Mouse (Mus musculus) MEL (cell line): ENCODE measurements around the gene Frs2. TPM values are rescaled to one million over a fixed set of nuclear protein-coding genes. Genes with fewer than 3 reads are reported as not detected.

Source experiments
- DNase-seq: peaks from one replicate; pipeline ENCODE4 v3.0.0; 2011; ENCODE audit warnings: low read depth, low spot score
- H3K27ac ChIP-seq: 2 replicates; pipeline ENCODE4 v1.5.1; 2012; ENCODE audit warnings: low read depth, mild to moderate bottlenecking, control low read depth, low read length, moderate library complexity; ENCODE audit not compliant: control insufficient read depth
- H3K27me3 ChIP-seq, 2 experiments: fragments of 150-350 bp in 1 of 2; sonication (generic) in 1 of 2; 2 replicates each; pipeline ENCODE4 v1.6.1; 2012; ENCODE audit warnings: low read length in 2 of 2, mild to moderate bottlenecking in 2 of 2, improper control_type of control experiment in 1 of 2, moderate library complexity in 1 of 2; ENCODE audit not compliant: insufficient read depth in 2 of 2, control insufficient read depth in 1 of 2
- H3K36me3 ChIP-seq, 2 experiments: 2 replicates each; pipeline ENCODE4 v1.6.1; 2012 to 2014; ENCODE audit warnings: low read length in 2 of 2, improper control_type of control experiment in 1 of 2, inconsistent platforms in 1 of 2, mild to moderate bottlenecking in 1 of 2; ENCODE audit not compliant: insufficient read depth in 2 of 2, control insufficient read depth in 1 of 2
- H3K4me1 ChIP-seq, 2 experiments: fragments of 150-350 bp in 1 of 2; sonication (generic) in 1 of 2; 2 replicates each; pipeline ENCODE4 v1.6.1; 2012; ENCODE audit warnings: low read length in 2 of 2, improper control_type of control experiment in 1 of 2, mild to moderate bottlenecking in 1 of 2; ENCODE audit not compliant: insufficient read depth in 2 of 2, control insufficient read depth in 1 of 2
- H3K4me3 ChIP-seq, 2 experiments: fragments of 150-350 bp in 1 of 2; sonication (generic) in 1 of 2; 2 replicates each; pipeline ENCODE4 v1.5.1; 2012; ENCODE audit warnings: low read depth in 2 of 2, low read length in 2 of 2, mild to moderate bottlenecking in 2 of 2, moderate library complexity in 2 of 2, control low read depth in 1 of 2, improper control_type of control experiment in 1 of 2; ENCODE audit not compliant: control insufficient read depth in 1 of 2, insufficient read depth in 1 of 2
- H3K79me2 ChIP-seq: 2 replicates; pipeline ENCODE4 v1.6.1; 2012; ENCODE audit warnings: mild to moderate bottlenecking, low read length, moderate library complexity; ENCODE audit not compliant: control insufficient read depth, poor library complexity, insufficient read depth
- H3K9ac ChIP-seq: 2 replicates; pipeline ENCODE4 v1.6.1; 2012; ENCODE audit warnings: low read depth, mild to moderate bottlenecking, control low read depth, low read length, moderate library complexity; ENCODE audit not compliant: control insufficient read depth, poor library complexity, severe bottlenecking
- H3K9me3 ChIP-seq: fragments of 150-350 bp; sonication (generic); replicated peaks from 2 replicates; pipeline ENCODE4 v1.6.1; 2012; ENCODE audit warnings: mild to moderate bottlenecking, low read length, improper control_type of control experiment, moderate library complexity; ENCODE audit not compliant: insufficient read depth
- BHLHE40 ChIP-seq: IDR thresholded peaks from 2 replicates; pipeline ENCODE4 v1.6.1; 2012; ENCODE audit warnings: low read depth, mild to moderate bottlenecking, inconsistent platforms, low read length, improper control_type of control experiment, borderline replicate concordance
- E2F4 ChIP-seq: IDR thresholded peaks from 2 replicates; pipeline ENCODE4 v1.6.1; 2011; ENCODE audit warnings: low read depth, low read length, improper control_type of control experiment, borderline replicate concordance
- ELF1 ChIP-seq: IDR thresholded peaks from 2 replicates; pipeline ENCODE4 v1.6.1; 2014; ENCODE audit warnings: low read depth, mild to moderate bottlenecking, inconsistent platforms, low read length, improper control_type of control experiment, moderate library complexity
- EP300 ChIP-seq, 2 experiments: IDR thresholded peaks; 2 replicates each; pipeline ENCODE4 v1.6.1; 2011; ENCODE audit warnings: improper control_type of control experiment in 2 of 2, low read length in 2 of 2, low read depth in 1 of 2, mild to moderate bottlenecking in 1 of 2
- ETS1 ChIP-seq: IDR thresholded peaks from 2 replicates; pipeline ENCODE4 v1.6.1; 2012; ENCODE audit warnings: low read depth, mild to moderate bottlenecking, inconsistent platforms, low read length, improper control_type of control experiment, moderate library complexity
- GATA1 ChIP-seq: IDR thresholded peaks from 2 replicates; pipeline ENCODE4 v1.6.1; 2011; ENCODE audit warnings: low read depth, low read length, improper control_type of control experiment
- HCFC1 ChIP-seq: IDR thresholded peaks from 2 replicates; pipeline ENCODE4 v1.6.1; 2012; ENCODE audit warnings: low read depth, mild to moderate bottlenecking, inconsistent platforms, low read length, improper control_type of control experiment, moderate library complexity
- KAT2A ChIP-seq: conservative IDR thresholded peaks from 2 replicates; pipeline ENCODE4 v1.6.1; 2012; ENCODE audit warnings: low read depth, low read length, improper control_type of control experiment, inconsistent platforms
- MAFK ChIP-seq: IDR thresholded peaks from 2 replicates; pipeline ENCODE4 v1.6.1; 2011; ENCODE audit warnings: low read depth, mild to moderate bottlenecking, low read length, improper control_type of control experiment, borderline replicate concordance
- MAX ChIP-seq: IDR thresholded peaks from 2 replicates; pipeline ENCODE4 v1.6.1; 2011; ENCODE audit warnings: low read length, improper control_type of control experiment
- MAZ ChIP-seq: IDR thresholded peaks from 2 replicates; pipeline ENCODE4 v1.6.1; 2012; ENCODE audit warnings: low read depth, mild to moderate bottlenecking, inconsistent platforms, low read length, improper control_type of control experiment
- MEF2A ChIP-seq: IDR thresholded peaks from 2 replicates; pipeline ENCODE4 v1.6.1; 2014; ENCODE audit warnings: low read depth, mild to moderate bottlenecking, inconsistent platforms, low read length, improper control_type of control experiment; ENCODE audit not compliant: poor library complexity, insufficient replicate concordance, severe bottlenecking; ENCODE audit errors: extremely low read depth
- MXI1 ChIP-seq: IDR thresholded peaks from 2 replicates; pipeline ENCODE4 v1.6.1; 2011; ENCODE audit warnings: mild to moderate bottlenecking, low read depth, low read length, improper control_type of control experiment
- MYC ChIP-seq: IDR thresholded peaks from 2 replicates; pipeline ENCODE4 v1.6.1; 2011; ENCODE audit warnings: low read depth, mild to moderate bottlenecking, low read length, improper control_type of control experiment, moderate library complexity
- POLR2A ChIP-seq, 2 experiments: IDR thresholded peaks; 2 replicates each; pipeline ENCODE4 v1.6.1; 2011 to 2012; ENCODE audit warnings: low read length in 2 of 2, mild to moderate bottlenecking in 2 of 2, control low read depth in 1 of 2, improper control_type of control experiment in 1 of 2, low read depth in 1 of 2, moderate library complexity in 1 of 2; ENCODE audit not compliant: control insufficient read depth in 1 of 2, insufficient read depth in 1 of 2, poor library complexity in 1 of 2
- POLR2AphosphoS2 ChIP-seq: IDR thresholded peaks from 2 replicates; pipeline ENCODE4 v1.6.1; 2011; ENCODE audit warnings: low read length, improper control_type of control experiment
- RCOR1 ChIP-seq: IDR thresholded peaks from 2 replicates; pipeline ENCODE4 v1.6.1; 2012; ENCODE audit warnings: low read depth, mild to moderate bottlenecking, inconsistent platforms, low read length, improper control_type of control experiment
- SIN3A ChIP-seq: IDR thresholded peaks from 2 replicates; pipeline ENCODE4 v1.6.1; 2012; ENCODE audit warnings: low read length, improper control_type of control experiment, inconsistent platforms
- SMC3 ChIP-seq: IDR thresholded peaks from 2 replicates; pipeline ENCODE4 v1.6.1; 2011; ENCODE audit warnings: low read depth, low read length, improper control_type of control experiment
- TAL1 ChIP-seq: IDR thresholded peaks from 2 replicates; pipeline ENCODE4 v1.6.1; 2012; ENCODE audit warnings: mild to moderate bottlenecking, inconsistent platforms, low read length, moderate library complexity, mixed read lengths
- TBP ChIP-seq: IDR thresholded peaks from 2 replicates; pipeline ENCODE4 v1.8.0; 2011; ENCODE audit warnings: low read depth, low read length, improper control_type of control experiment
- TCF12 ChIP-seq: IDR thresholded peaks from 2 replicates; pipeline ENCODE4 v1.6.1; 2014; ENCODE audit warnings: low read depth, mild to moderate bottlenecking, inconsistent platforms, low read length, improper control_type of control experiment, moderate library complexity
- USF1 ChIP-seq: IDR thresholded peaks from 2 replicates; pipeline ENCODE4 v1.6.1; 2014; ENCODE audit warnings: low read depth, mild to moderate bottlenecking, inconsistent platforms, low read length, improper control_type of control experiment, moderate library complexity
- ZMIZ1 ChIP-seq: IDR thresholded peaks from 2 replicates; pipeline ENCODE4 v1.6.1; 2012; ENCODE audit warnings: low read depth, mild to moderate bottlenecking, inconsistent platforms, low read length, improper control_type of control experiment, moderate library complexity
- ZNF384 ChIP-seq: IDR thresholded peaks from 2 replicates; pipeline ENCODE4 v1.6.1; 2012; ENCODE audit warnings: low read depth, mild to moderate bottlenecking, inconsistent platforms, low read length, improper control_type of control experiment
- polyA plus RNA-seq, 2 experiments: library from polyadenylated mRNA; stranded (reverse) in 1 of 2; unstranded in 1 of 2; fragments of >175 nt in 1 of 2; fragments of >200 nt in 1 of 2; gene quantifications; 2 replicates each; pipeline versions ENCODE4 v1.2.1 to v1.2.4; 2012; ENCODE audit warnings: low replicate concordance in 2 of 2, low read depth in 1 of 2; ENCODE audit not compliant: insufficient read length in 2 of 2, insufficient read depth in 1 of 2, missing spikeins in 1 of 2
- total RNA-seq: library from RNA; depleted of rRNA; stranded (reverse); fragments of 300-350 nt; gene quantifications from 2 replicates; pipeline ENCODE4 v1.2.3, GENCODE M21; 2012

The Frs2 gene
- total and polyA plus RNA-seq, 3 experiments = 6.7 to 129 (median 11.8) TPM

DNA sequence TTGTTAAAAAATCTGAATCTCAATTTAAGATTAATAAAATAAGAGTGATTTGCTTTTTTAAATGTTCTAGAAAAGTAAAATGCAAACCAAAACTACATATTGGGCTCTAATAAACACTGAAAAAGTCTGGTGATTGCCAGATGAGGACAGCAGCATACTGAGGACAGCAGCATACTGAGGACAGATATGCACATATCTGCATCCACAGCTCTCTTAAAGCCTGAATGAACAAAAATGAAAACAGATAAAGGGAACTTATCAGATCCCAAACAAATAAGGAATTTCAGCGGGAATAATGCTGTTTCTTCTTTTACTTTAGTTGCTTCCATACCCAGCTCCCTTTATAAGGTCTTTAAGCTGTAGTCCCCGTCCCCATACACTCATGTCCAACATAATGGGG, 19.6 kb downstream of the Frs2 start:
- peaks cover 2 to 18% of the 10 kb centered on the region in 2 experiments for H3K36me3 ChIP-seq
- peaks cover 18% of the 10 kb centered on the region for H3K79me2 ChIP-seq
- H3K9me3 ChIP-seq = no peaks in the 10 kb centered on the region
- peaks cover 15 to 18% of the 10 kb centered on the region in 2 experiments for H3K4me1 ChIP-seq
- no peaks in the 10 kb centered on the region for H3K27me3 ChIP-seq
- H3K4me3 ChIP-seq = no peak overlapping the region
- DNase-seq = no peak
- no peak for TF ChIP-seq HCFC1
- no peak for TF ChIP-seq MXI1
- TF ChIP-seq ZNF384 = no peak
- TF ChIP-seq EP300 (IDR thresholded peaks at IDR 0.05; ENCODE audit: low read depth in 1 of 2, low read length in 2 of 2) = peak in 1 of 2 experiments; percentile 21; a peak in 2 of 4 replicates
- TF ChIP-seq GATA1 = peak; percentile 60; the same call in 1 of the 2 replicates
- peak; percentile 54; the same call in 1 of the 2 replicates for TF ChIP-seq TCF12
- no peak for TF ChIP-seq POLR2A (IDR thresholded peaks at IDR 0.05; ENCODE audit: control insufficient read depth in 1 of 2, insufficient read depth in 1 of 2, low read depth in 1 of 2, low read length in 2 of 2, poor library complexity in 1 of 2)
- no peak for TF ChIP-seq MAX
- TF ChIP-seq POLR2AphosphoS2 = no peak
- no peak for TF ChIP-seq E2F4
- no peak overlapping the region for H3K27ac ChIP-seq
- no peak overlapping the region for H3K9ac ChIP-seq

DNA sequence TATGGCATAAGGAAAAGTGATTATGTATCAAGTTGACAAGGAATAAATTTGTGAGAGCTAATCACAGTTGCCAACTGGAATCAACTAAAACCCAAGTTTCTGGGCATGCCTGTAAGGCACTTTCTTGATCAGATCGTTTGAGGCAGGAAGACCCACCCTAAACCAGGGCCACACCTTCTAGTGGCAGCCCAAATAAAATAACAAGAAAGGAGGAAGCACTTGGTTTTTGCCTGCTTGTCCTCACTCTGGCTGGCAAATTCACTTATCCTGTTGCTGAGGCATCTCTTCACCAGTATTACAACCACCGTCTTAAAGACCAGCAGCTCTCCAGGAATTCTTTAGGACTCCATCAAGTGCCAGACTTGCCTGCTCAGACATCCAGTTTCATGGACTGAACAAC, 20.9 kb downstream of the Frs2 start:
- Histone ChIP-seq H3K27ac (peak overlapping the region; percentile 57), H3K36me3 (peaks cover 2 to 18% of the 10 kb centered on the region in 2 experiments)

DNA sequence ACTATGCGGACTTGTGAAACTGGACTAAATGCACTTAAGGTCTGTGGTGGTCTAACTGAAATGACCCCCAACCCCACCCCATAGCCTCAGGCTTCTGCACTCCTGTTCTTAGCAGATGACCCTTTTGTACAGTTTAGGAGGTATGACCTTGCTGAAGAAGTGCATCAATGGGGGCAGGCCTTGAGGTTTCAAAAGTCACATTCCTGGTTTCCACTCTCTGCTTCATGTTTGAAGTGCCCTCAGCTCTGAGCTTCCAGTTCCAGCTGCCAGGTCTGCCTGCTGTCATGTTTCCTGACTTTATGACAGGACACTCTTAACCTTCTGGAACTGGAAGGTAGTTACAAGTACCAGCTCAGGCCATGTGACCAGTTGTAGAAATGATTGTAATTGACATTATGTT, 21.6 kb downstream of the Frs2 start:
- Histone ChIP-seq H3K9me3 (no peaks in the 10 kb centered on the region), H3K4me1 (peaks cover 15 to 18% of the 10 kb centered on the region in 2 experiments), H3K27me3 (no peaks in the 10 kb centered on the region), H3K4me3 (no peak overlapping the region), H3K9ac (no peak overlapping the region), H3K79me2 (peaks cover 21% of the 10 kb centered on the region), H3K27ac (no peak overlapping the region), H3K36me3 (peaks cover 0 to 18% of the 10 kb centered on the region in 2 experiments; a peak in 3 of 4 replicates)
- no peak for DNase-seq
- TF ChIP-seq MAFK (no peak), EP300 (IDR thresholded peaks at IDR 0.05; ENCODE audit: low read depth in 1 of 2, low read length in 2 of 2) (no peak), ZMIZ1 (no peak), KAT2A (no peak), USF1 (no peak), TAL1 (no peak), MYC (no peak), MXI1 (no peak), MAZ (no peak), E2F4 (no peak), TCF12 (no peak), BHLHE40 (no peak), SMC3 (no peak), ETS1 (no peak), POLR2A (IDR thresholded peaks at IDR 0.05; ENCODE audit: control insufficient read depth in 1 of 2, insufficient read depth in 1 of 2, low read depth in 1 of 2, low read length in 2 of 2, poor library complexity in 1 of 2) (no peak)

More for the DNA sequence above, 20.9 kb downstream of the Frs2 start:
- peak; percentile 76 for DNase-seq
- TF ChIP-seq GATA1 (0 out of 2 replicates have a peak, but pooled peaks have one; percentile 22), EP300 (IDR thresholded peaks at IDR 0.05; ENCODE audit: low read depth in 1 of 2, low read length in 2 of 2) (peak; percentile 15 to 41; a peak in 1 of 4 replicates), ELF1 (peak; percentile 37; the same call in 1 of the 2 replicates), POLR2A (IDR thresholded peaks at IDR 0.05; ENCODE audit: control insufficient read depth in 1 of 2, insufficient read depth in 1 of 2, low read depth in 1 of 2, low read length in 2 of 2, poor library complexity in 1 of 2) (0 out of 4 replicates have a peak, but pooled peaks of 1 of the 2 experiments have one; percentile 22), HCFC1 (0 out of 2 replicates have a peak, but pooled peaks have one; percentile 19), SIN3A (peak; percentile 41), MEF2A (no peak), MXI1 (peak; percentile 52; the same call in 1 of the 2 replicates), TBP (peak; percentile 48), RCOR1 (peak; percentile 32; the same call in 1 of the 2 replicates), KAT2A (no peak)
- Histone ChIP-seq H3K4me3 (no peak overlapping the region), H3K9me3 (no peaks in the 10 kb centered on the region), H3K4me1 (peaks cover 15 to 18% of the 10 kb centered on the region in 2 experiments), H3K79me2 (peaks cover 20% of the 10 kb centered on the region), H3K9ac (no peak overlapping the region), H3K27me3 (no peaks in the 10 kb centered on the region)
